Mouse (Mus musculus) ES-Bruce4 (cell line): ENCODE results near the gene Plscr2. TPM values are rescaled to one million over a fixed set of nuclear protein-coding genes. Genes with fewer than 3 reads are reported as not detected.
"Not testable (repeated sequence)": the region's sequence is repeated elsewhere in the genome, so short reads cannot be mapped to it uniquely, and the experiment has no call there.

ENCODE experiments used
- H3K27ac ChIP-seq: 2 replicates; pipeline ENCODE4 v1.5.1; 2012; ENCODE audit warnings: low read length, inconsistent platforms; ENCODE audit not compliant: insufficient read depth
- H3K27me3 ChIP-seq: 2 replicates; pipeline ENCODE4 v1.6.1; 2012; ENCODE audit warnings: mild to moderate bottlenecking, low read length, inconsistent platforms; ENCODE audit not compliant: control insufficient read depth, poor library complexity, insufficient read depth, severe bottlenecking
- H3K36me3 ChIP-seq: 2 replicates; pipeline ENCODE4 v1.6.1; 2012; ENCODE audit warnings: inconsistent platforms, mild to moderate bottlenecking, low read length, moderate library complexity; ENCODE audit not compliant: control insufficient read depth, poor library complexity, insufficient read depth, severe bottlenecking
- H3K4me1 ChIP-seq: one replicate; pipeline ENCODE4 v1.8.1; 2011; ENCODE audit warnings: low read length; ENCODE audit not compliant: control insufficient read depth, insufficient read depth
- H3K4me3 ChIP-seq: 2 replicates; pipeline ENCODE4 v1.5.1; 2011; ENCODE audit warnings: low read depth, mild to moderate bottlenecking, low read length
- H3K9ac ChIP-seq: 2 replicates; pipeline ENCODE4 v1.6.1; 2012; ENCODE audit warnings: low read depth, mild to moderate bottlenecking, inconsistent platforms; ENCODE audit not compliant: poor library complexity, severe bottlenecking
- H3K9me3 ChIP-seq: replicated peaks from 2 replicates; pipeline ENCODE4 v1.6.1; 2012; ENCODE audit warnings: mild to moderate bottlenecking, low read length, inconsistent platforms; ENCODE audit not compliant: control insufficient read depth, poor library complexity, insufficient read depth, severe bottlenecking
- CTCF ChIP-seq: IDR thresholded peaks from one replicate; pipeline ENCODE4 v1.8.1; 2011; ENCODE audit warnings: low read depth, low read length
- EP300 ChIP-seq: IDR thresholded peaks from 2 replicates; pipeline ENCODE4 v1.6.1; 2011; ENCODE audit warnings: low read depth, low read length; ENCODE audit not compliant: insufficient read depth
- POLR2A ChIP-seq: IDR thresholded peaks from one replicate; pipeline ENCODE4 v1.8.1; 2011; ENCODE audit warnings: low read length; ENCODE audit not compliant: insufficient read depth
- polyA plus RNA-seq: library from polyadenylated mRNA; stranded (reverse); fragments of >200 nt; gene quantifications from 2 replicates; pipeline ENCODE4 v1.2.4, GENCODE M21; 2011; ENCODE audit warnings: low read depth; ENCODE audit not compliant: missing spikeins, insufficient read depth, insufficient read length

Gene Plscr2
- polyA plus RNA-seq, 1 experiment = 0.43 TPM

DNA sequence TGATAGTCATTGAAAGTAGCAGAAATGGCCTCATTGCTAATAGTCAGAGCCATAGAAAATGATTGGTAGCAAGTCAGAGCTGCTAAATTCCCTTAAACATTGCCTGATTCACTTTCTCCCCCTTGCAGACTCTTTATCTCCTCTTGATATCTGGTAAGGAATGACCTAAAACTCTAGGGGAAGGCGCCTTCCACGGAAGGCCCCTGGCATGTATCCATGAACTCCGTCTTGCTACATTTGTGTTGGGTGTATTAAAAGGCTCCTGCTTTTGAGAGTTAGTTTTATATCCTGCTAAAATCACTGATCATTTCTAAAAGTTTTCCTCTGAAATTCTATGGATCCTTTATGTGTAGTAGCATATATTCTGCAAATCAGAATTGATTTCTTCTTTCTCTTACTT is 41.4 kb downstream of the Plscr2 start:
- Histone ChIP-seq H3K27ac (no peak overlapping the region), H3K4me1 (no peaks in the 10 kb centered on the region), H3K36me3 (no peaks in the 10 kb centered on the region), H3K9me3 (no peaks in the 10 kb centered on the region), H3K4me3 (no peak overlapping the region), H3K9ac (no peak overlapping the region), H3K27me3 (no peaks in the 10 kb centered on the region)
- TF ChIP-seq CTCF (no peak), EP300 (no peak), POLR2A (no peak)

- H3K9me3 ChIP-seq, H3K9ac ChIP-seq, H3K27ac ChIP-seq, H3K27me3 ChIP-seq, H3K36me3 ChIP-seq, H3K4me1 ChIP-seq, H3K4me3 ChIP-seq: not testable (repeated sequence)
Observed at GRCm38 (mm10) chr9:92325936-92326335, 50.5 kb downstream of the Plscr2 start.

DNA sequence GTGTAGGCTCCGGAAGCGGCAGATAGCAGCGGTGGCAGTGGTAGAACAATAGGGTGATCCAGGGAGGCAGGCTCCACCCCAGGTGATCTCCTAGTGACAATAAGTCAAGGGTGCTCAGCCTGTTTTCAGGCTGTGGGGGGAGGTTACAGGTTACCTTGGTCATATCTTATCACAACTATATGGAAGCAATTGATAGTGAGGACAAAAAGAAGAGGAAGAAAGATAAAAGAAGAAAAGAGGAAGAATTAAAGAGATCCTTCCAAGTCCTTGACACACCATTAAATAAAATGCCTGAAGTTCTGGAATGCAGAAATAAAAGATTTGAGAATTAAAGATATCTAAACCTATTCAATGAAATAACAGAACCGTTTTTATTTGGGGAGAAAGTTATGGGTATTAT is 51.4 kb downstream of the Plscr2 start:
- Histone ChIP-seq H3K27me3 (no peaks in the 10 kb centered on the region), H3K27ac (no peak overlapping the region), H3K9me3 (no peaks in the 10 kb centered on the region), H3K4me1 (peaks cover 1% of the 10 kb centered on the region), H3K4me3 (no peak overlapping the region), H3K9ac (no peak overlapping the region), H3K36me3 (no peaks in the 10 kb centered on the region)
- no peak for TF ChIP-seq CTCF
- no peak for TF ChIP-seq POLR2A
- no peak for TF ChIP-seq EP300

DNA sequence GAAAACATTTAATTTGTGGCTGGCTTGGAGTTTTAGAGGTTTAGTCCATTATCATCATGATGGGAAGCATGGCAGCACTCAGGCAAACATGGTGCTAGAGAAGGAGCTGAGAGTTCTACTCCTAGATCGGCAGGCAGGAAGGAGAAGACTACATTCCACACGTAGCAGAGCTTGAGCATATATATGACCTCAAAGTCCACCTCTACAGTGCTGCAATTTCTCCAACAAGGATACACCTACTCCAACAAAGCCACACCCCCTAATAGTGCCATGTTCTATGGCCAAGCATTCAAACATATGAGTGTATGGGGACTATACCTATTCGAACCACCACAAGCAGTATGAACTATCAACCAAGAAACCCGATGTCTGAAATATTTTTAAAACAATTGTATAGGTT is 56.0 kb downstream of the Plscr2 start:
- H3K27me3 ChIP-seq = no peaks in the 10 kb centered on the region
- no peak overlapping the region for H3K4me3 ChIP-seq
- no peak overlapping the region for H3K27ac ChIP-seq
- no peaks in the 10 kb centered on the region for H3K9me3 ChIP-seq
- H3K9ac ChIP-seq = no peak overlapping the region
- H3K36me3 ChIP-seq = no peaks in the 10 kb centered on the region
- TF ChIP-seq EP300 (no peak), POLR2A (no peak), CTCF (no peak)
- no peaks in the 10 kb centered on the region for H3K4me1 ChIP-seq

- Histone ChIP-seq H3K9me3 (no peaks in the 10 kb centered on the region), H3K27me3 (no peaks in the 10 kb centered on the region), H3K4me1 (no peaks in the 10 kb centered on the region), H3K9ac (no peak overlapping the region), H3K27ac (no peak overlapping the region), H3K36me3 (no peaks in the 10 kb centered on the region), H3K4me3 (no peak overlapping the region)
- no peak for TF ChIP-seq CTCF
Observed at GRCm38 (mm10) chr9:92334845-92335244, 59.4 kb downstream of the Plscr2 start.

GRCm38 (mm10) chr9:92335277-92335818 is 59.9 kb downstream of the Plscr2 start:
- Histone ChIP-seq H3K9ac (no peak overlapping the region), H3K27ac (no peak overlapping the region), H3K4me3 (no peak overlapping the region)

DNA sequence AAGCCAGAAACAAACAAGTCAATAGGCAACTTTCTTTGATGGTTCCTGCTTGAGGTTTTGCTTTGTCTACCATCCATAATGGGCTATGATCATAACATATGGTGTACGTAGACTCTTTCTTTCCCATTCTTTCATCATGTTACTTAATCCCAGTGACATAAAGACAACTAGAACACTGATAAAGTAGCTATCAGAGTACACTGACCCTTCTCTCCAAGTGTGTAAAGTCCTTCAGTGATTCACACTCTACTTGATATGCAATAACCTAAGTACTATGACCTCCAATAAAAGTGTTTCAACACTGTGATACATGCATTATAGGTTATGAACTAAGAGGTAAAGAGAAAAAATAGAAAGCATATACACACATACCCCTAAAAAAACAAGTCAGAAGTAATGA is 61.7 kb downstream of the Plscr2 start:
- H3K4me3 ChIP-seq = no peak overlapping the region
- no peak overlapping the region for H3K27ac ChIP-seq
- TF ChIP-seq EP300 (no peak), CTCF (no peak), POLR2A (no peak)
- H3K27me3 ChIP-seq = no peaks in the 10 kb centered on the region
- no peaks in the 10 kb centered on the region for H3K36me3 ChIP-seq
- H3K9me3 ChIP-seq = no peaks in the 10 kb centered on the region
- no peaks in the 10 kb centered on the region for H3K4me1 ChIP-seq
- H3K9ac ChIP-seq = no peak overlapping the region

More at GRCm38 (mm10) chr9:92335277-92335818, 59.9 kb downstream of the Plscr2 start:
- Histone ChIP-seq H3K27me3 (no peaks in the 10 kb centered on the region), H3K9me3 (no peaks in the 10 kb centered on the region), H3K4me1 (no peaks in the 10 kb centered on the region), H3K36me3 (no peaks in the 10 kb centered on the region)
- TF ChIP-seq EP300 = no peak
